Mouse (Mus musculus) testis, adult 2 months (tissue): ENCODE data around the gene Mfap3l. TPM values are rescaled to one million over a fixed set of nuclear protein-coding genes. Genes with fewer than 3 reads are reported as not detected.
"Not testable (repeated sequence)": the region's sequence is repeated elsewhere in the genome, so short reads cannot be mapped to it uniquely, and the experiment has no call there.

Source experiments
- H3K27ac ChIP-seq: fragments of 200-500 bp; 2 replicates; pipeline ENCODE4 v1.5.1; 2012; ENCODE audit warnings: low read depth, low read length; ENCODE audit not compliant: control insufficient read depth, insufficient read depth
- H3K27me3 ChIP-seq: fragments of 200-500 bp; 2 replicates; pipeline ENCODE4 v1.6.1; 2012; ENCODE audit warnings: mild to moderate bottlenecking, low read length, moderate library complexity; ENCODE audit not compliant: control insufficient read depth, insufficient read depth
- H3K36me3 ChIP-seq: fragments of 200-500 bp; 2 replicates; pipeline ENCODE4 v1.6.1; 2012; ENCODE audit warnings: mild to moderate bottlenecking, low read length; ENCODE audit not compliant: control insufficient read depth, insufficient read depth
- H3K4me1 ChIP-seq: fragments of 200-500 bp; 2 replicates; pipeline ENCODE4 v1.6.1; 2012; ENCODE audit warnings: low read length; ENCODE audit not compliant: control insufficient read depth, insufficient read depth
- H3K4me3 ChIP-seq: fragments of 200-500 bp; 2 replicates; pipeline ENCODE4 v1.5.1; 2012; ENCODE audit warnings: low read depth, mild to moderate bottlenecking, low read length, moderate library complexity, mixed read lengths; ENCODE audit not compliant: control insufficient read depth
- CTCF ChIP-seq: fragments of 200-500 bp; IDR thresholded peaks from 2 replicates; pipeline ENCODE4 v1.5.1; 2012; ENCODE audit warnings: low read depth, mild to moderate bottlenecking, inconsistent platforms, low read length, moderate library complexity; ENCODE audit not compliant: control insufficient read depth, insufficient read depth, insufficient replicate concordance
- POLR2A ChIP-seq: fragments of 200-500 bp; IDR thresholded peaks from 2 replicates; pipeline ENCODE4 v1.6.1; 2012; ENCODE audit warnings: low read depth, mild to moderate bottlenecking, inconsistent platforms, low read length, moderate library complexity; ENCODE audit not compliant: control insufficient read depth
- polyA plus RNA-seq: library from polyadenylated mRNA; depleted of rRNA; stranded (reverse); fragments of >200 nt; gene quantifications from 2 replicates; pipeline ENCODE4 v1.2.3, GENCODE M21; 2012; rRNA removed

Mfap3l gene
- polyA plus RNA-seq, result 179 and 210 TPM in 2 replicates

DNA sequence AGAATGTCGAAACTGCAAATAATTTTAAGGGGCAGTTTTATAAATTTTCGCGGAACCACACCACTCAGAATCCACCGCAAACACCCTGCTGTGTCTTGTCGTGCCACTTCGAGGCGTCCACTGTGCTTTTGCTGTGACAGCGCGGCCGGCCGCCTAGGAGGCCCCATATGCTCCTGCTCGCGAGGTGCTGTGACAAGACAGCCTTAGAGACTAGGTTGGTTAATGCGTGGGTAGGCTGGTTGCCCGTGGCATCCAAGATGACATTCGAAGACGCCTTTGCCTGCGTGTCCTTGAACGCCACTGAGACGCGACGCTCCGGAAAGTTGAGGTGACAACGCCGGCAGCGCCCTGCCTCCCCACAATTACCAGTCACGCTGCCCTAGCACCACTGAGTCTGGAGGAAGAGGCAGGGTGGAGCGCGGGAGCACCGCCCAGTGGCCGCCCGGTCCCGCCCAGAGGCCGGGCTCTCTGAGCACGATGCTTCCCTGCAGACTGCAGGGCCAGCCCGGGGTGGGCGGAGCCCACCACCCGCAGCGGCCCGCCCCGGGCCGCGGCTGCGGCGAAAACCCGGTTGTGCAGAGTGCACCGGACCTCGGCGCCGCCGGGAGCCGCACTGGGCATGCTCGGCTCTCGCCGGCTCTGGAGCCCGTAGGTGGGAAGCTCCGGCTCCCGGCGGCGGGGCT, at the start of gene Mfap3l:
Mfap3l (plus strand) TSS at position 578 of the 683 bp plus-strand sequence.
- Histone ChIP-seq H3K27ac (no peak within 1 kb of the TSS), H3K4me1 (peaks cover 7% of the 10 kb centered on the region), H3K4me3 (peak within 1 kb of the TSS; percentile 78), H3K27me3 (no peaks in the 10 kb centered on the region), H3K36me3 (no peaks in the 10 kb centered on the region)
- TF ChIP-seq POLR2A (no peak), CTCF (no peak)

DNA sequence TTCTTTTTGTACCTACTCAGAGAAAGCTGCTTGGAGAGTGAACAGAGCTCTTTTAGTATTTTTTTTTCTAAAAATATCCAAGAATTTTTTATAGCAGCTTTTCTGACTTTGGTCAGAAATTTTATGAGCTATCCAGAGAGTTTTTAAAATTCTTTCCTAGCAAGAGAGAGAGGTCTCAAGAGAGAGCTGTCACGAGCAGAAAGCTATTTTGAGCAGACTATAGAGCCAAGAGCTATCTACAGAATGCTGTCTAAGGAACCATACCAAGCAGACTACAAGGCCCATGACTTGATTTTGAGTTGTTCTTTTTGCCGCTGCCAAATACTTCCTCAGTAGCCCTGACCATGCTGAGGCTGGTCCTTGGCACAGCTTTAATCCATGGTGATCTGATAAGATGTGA, 49.3 kb upstream of the Mfap3l start:
- Histone ChIP-seq H3K27me3 (no peaks in the 10 kb centered on the region), H3K27ac (no peak overlapping the region), H3K36me3 (no peaks in the 10 kb centered on the region), H3K4me3 (no peak overlapping the region), H3K4me1 (no peaks in the 10 kb centered on the region)
- TF ChIP-seq POLR2A (no peak), CTCF (no peak)

DNA sequence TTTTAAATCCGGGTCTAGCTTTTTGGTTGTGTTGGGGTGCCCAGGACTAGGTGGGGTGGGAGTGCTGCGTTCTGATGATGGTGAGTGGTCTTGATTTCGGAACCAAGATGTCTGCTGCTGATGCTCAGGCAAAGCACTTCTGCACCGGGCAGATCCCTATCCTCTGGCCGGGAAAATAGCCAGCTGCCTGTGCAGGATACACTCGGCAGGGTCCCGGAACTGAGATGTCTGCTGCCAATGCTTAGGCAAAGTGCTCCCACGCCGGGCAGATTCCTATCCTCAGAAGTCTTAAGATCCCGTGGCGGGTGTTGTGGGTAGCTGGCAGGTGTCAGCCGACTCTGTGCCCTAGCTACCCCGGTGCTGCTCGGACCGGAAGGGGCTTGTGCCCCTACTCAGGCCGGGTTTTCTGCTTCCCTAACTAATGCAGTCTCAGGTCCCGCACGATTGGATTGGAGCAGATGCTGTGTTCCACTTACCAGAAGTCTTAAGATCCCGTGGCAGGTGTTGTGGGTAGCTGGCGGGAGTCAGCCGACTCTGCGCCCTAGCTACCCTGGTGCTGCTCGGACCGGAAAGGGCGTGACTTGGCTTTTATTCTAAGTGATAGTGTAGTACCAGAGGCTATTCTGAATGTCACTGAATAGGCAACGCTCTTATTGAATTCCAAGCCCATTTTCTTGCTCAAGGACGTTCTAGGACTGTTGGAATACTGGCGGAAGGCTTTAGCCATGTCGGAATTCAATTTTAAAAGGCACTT, 41.1 kb upstream of the Mfap3l start:
- H3K36me3 ChIP-seq, H3K27ac ChIP-seq, H3K4me1 ChIP-seq, H3K4me3 ChIP-seq, H3K27me3 ChIP-seq: not testable (repeated sequence)

DNA sequence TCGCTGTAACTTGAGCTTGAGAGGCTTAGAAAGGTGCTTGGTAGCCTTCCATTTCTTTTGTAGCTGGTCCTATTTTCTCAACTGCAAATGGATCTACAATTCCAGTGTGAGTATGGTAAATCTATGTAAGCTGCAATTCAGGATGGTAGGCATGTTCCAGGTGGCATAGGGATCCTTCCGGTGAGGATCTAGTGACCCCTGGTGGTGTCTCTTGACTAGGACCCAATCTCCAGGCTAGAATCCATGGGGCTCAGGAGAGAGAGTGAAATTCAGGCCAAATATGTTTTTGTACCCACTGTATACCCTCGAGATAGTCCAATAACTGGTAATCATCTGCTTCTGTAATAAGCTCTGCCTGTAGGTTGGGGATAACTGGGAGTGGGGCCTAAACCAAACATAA, 37.9 kb upstream of the Mfap3l start:
- Histone ChIP-seq H3K4me1 (no peaks in the 10 kb centered on the region), H3K27ac (no peak overlapping the region), H3K36me3 (no peaks in the 10 kb centered on the region), H3K27me3 (no peaks in the 10 kb centered on the region), H3K4me3 (no peak overlapping the region)
- TF ChIP-seq POLR2A (no peak), CTCF (no peak)

DNA sequence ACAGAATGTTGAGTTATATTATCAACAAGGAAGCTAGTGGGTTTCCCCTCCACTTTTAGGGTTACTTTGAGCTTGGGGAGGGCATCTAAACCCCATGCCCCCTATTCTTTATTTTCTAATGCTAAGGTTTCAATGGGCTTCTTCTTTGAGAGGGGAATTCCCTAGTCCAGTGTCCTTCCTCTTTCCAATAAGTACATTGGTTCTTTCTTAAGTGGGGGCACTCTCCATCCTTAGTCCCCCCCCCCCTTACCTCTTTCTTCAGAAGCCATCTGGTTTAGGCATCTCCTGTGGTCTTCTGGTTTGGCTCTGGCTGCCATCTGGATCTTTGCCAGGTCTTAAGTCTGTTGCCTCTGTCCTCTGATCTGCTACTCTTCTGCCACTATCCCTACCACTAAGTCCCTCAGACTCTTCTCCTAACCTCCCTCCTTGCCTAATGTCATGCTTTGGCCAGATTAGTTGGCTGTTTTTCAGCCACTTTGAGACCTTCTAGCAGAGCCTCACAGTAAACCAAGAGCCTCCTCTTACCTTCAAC, 21.0 kb upstream of the Mfap3l start:
- Histone ChIP-seq H3K4me3 (no peak overlapping the region), H3K4me1 (no peaks in the 10 kb centered on the region), H3K27ac (no peak overlapping the region), H3K36me3 (no peaks in the 10 kb centered on the region), H3K27me3 (no peaks in the 10 kb centered on the region)
- TF ChIP-seq CTCF, result no peak
- TF ChIP-seq POLR2A, result no peak

DNA sequence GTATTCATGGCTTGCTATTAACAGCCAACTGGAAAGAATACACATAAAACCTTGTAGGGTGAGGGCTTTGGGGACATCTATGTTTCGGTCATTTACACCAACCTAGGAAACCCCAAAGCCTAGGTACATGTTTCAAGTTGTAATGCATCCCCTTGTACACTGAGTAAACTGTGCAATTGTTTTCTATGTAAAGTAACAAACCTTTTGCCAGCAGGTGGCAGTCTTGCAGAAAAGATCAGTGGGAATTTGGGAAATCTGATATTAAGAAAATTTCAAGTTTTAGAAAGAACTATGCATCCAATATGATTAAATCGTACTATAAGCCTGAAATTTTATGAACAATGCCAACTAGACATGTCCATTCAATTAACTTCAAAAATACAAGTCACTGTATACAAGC, 15.7 kb upstream of the Mfap3l start:
- H3K27ac ChIP-seq, result no peak overlapping the region
- H3K4me1 ChIP-seq, result no peaks in the 10 kb centered on the region
- no peak overlapping the region for H3K4me3 ChIP-seq
- no peaks in the 10 kb centered on the region for H3K27me3 ChIP-seq
- TF ChIP-seq CTCF (no peak), POLR2A (no peak)
- no peaks in the 10 kb centered on the region for H3K36me3 ChIP-seq

DNA sequence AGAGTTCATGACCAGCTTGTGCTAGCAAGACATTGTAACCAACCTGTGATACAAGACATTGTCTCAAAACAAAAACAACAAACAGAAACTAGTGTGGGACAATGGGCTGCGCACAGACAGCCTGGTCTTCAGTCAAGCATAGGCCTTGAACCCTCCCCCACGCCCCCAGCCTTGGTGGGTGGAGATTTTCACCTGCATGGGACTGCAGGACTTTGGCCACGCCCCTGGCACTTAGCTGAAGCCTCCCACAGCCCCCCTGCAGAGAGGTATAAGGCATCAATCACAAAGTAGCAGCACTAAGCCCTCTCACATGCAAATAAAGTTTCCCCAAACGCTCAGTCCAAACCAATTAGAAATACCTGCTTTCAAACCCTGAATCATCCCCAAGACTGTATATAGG, 11.1 kb upstream of the Mfap3l start:
- TF ChIP-seq CTCF (no peak), POLR2A (no peak)
- no peaks in the 10 kb centered on the region for H3K27me3 ChIP-seq

More for the DNA sequence above, 11.1 kb upstream of the Mfap3l start:
- no peak overlapping the region for H3K4me3 ChIP-seq
- H3K4me1 ChIP-seq, result no peaks in the 10 kb centered on the region
- H3K27ac ChIP-seq, result no peak overlapping the region
- no peaks in the 10 kb centered on the region for H3K36me3 ChIP-seq
